Mouse (Mus musculus) frontal cortex, adult (tissue): ENCODE results near the gene Tpr.

Experiments used
- ATAC-seq: cut with Nextera tagmentation; 2 replicates; pipeline ENCODE4 v1.9.2; 2017; ENCODE audit warnings: mild to moderate bottlenecking, moderate library complexity, mixed read lengths; ENCODE audit not compliant: low TSS enrichment

The Tpr gene

GRCm38 (mm10) chr1:150463068-150463467 is 70.4 kb downstream of the Tpr start:
- ATAC-seq: no peak

GRCm38 (mm10) chr1:150463691-150464090 is 71.1 kb downstream of the Tpr start:
- no peak for ATAC-seq

GRCm38 (mm10) chr1:150465364-150465763 is 72.7 kb downstream of the Tpr start:
- ATAC-seq: no peak

GRCm38 (mm10) chr1:150466132-150466531 is 73.5 kb downstream of the Tpr start, which contains the start of gene Prg4:
TSS of gene Prg4 (minus strand) at chr1:150466165.
- ATAC-seq: no peak

GRCm38 (mm10) chr1:150469992-150470391 is 77.4 kb downstream of the Tpr start:
- ATAC-seq: no peak

GRCm38 (mm10) chr1:150472525-150472924 is 79.9 kb downstream of the Tpr start:
- peak; percentile 94 for ATAC-seq

GRCm38 (mm10) chr1:150480674-150481073 is 88.0 kb downstream of the Tpr start:
- no peak for ATAC-seq

- ATAC-seq: peak; percentile 98
These were observed 96.5 kb downstream of the Tpr start for GRCm38 (mm10) chr1:150489148-150489547.

- no peak for ATAC-seq
These were observed 104.1 kb downstream of the Tpr start for GRCm38 (mm10) chr1:150496626-150497302.

GRCm38 (mm10) chr1:150497690-150498089 is 105.1 kb downstream of the Tpr start:
- peak; percentile 83 for ATAC-seq

- ATAC-seq: no peak
These were observed 105.5 kb downstream of the Tpr start for GRCm38 (mm10) chr1:150498177-150498576.
